Mouse (Mus musculus) spleen, adult 12 weeks (tissue): Measurements from ENCODE around the gene Serinc5.
"Not testable (repeated sequence)": the region's sequence is repeated elsewhere in the genome, so short reads cannot be mapped to it uniquely, and the experiment has no call there.

Source experiments
- DNase-seq: peaks from one replicate; pipeline ENCODE4 v3.0.0; 2022; ENCODE audit warnings: low spot score

Serinc5 gene

GRCm38 (mm10) chr13:92665008-92665407, 54.1 kb downstream of the Serinc5 start:
- no peak for DNase-seq

GRCm38 (mm10) chr13:92668214-92668985, 57.5 kb downstream of the Serinc5 start:
- DNase-seq, result no peak

GRCm38 (mm10) chr13:92671727-92672126, 60.8 kb downstream of the Serinc5 start:
- DNase-seq, result no peak

GRCm38 (mm10) chr13:92674676-92675075, 63.8 kb downstream of the Serinc5 start:
- no peak for DNase-seq

- no peak for DNase-seq
Observed at GRCm38 (mm10) chr13:92675308-92675707, 64.4 kb downstream of the Serinc5 start.

- no peak for DNase-seq
Observed at GRCm38 (mm10) chr13:92675897-92676584, 65.2 kb downstream of the Serinc5 start.

- DNase-seq, result no peak
Observed at GRCm38 (mm10) chr13:92677656-92678055, 66.8 kb downstream of the Serinc5 start.

GRCm38 (mm10) chr13:92679661-92680060, 68.8 kb downstream of the Serinc5 start:
- no peak for DNase-seq

GRCm38 (mm10) chr13:92681541-92681940, 70.7 kb downstream of the Serinc5 start:
- no peak for DNase-seq

- no peak for DNase-seq
Observed at GRCm38 (mm10) chr13:92682833-92683232, 71.9 kb downstream of the Serinc5 start.

- DNase-seq, result no peak
Observed at GRCm38 (mm10) chr13:92683464-92683863, 72.6 kb downstream of the Serinc5 start.

GRCm38 (mm10) chr13:92684310-92684709, 73.4 kb downstream of the Serinc5 start:
- no peak for DNase-seq

- no peak for DNase-seq
Observed at GRCm38 (mm10) chr13:92685273-92685672, 74.4 kb downstream of the Serinc5 start.

GRCm38 (mm10) chr13:92687151-92687550, 76.3 kb downstream of the Serinc5 start:
- not testable (repeated sequence) for DNase-seq

- DNase-seq, result no peak
Observed at GRCm38 (mm10) chr13:92689061-92689460, 78.2 kb downstream of the Serinc5 start.

GRCm38 (mm10) chr13:92693866-92694550, 83.1 kb downstream of the Serinc5 start:
- no peak for DNase-seq

GRCm38 (mm10) chr13:92696491-92696939, 85.6 kb downstream of the Serinc5 start:
- no peak for DNase-seq

GRCm38 (mm10) chr13:92697141-92697540, 86.2 kb downstream of the Serinc5 start:
- DNase-seq, result no peak

- no peak for DNase-seq
Observed at GRCm38 (mm10) chr13:92698781-92699180, 87.9 kb downstream of the Serinc5 start.

- no peak for DNase-seq
Observed at GRCm38 (mm10) chr13:92699395-92699794, 88.5 kb downstream of the Serinc5 start.

GRCm38 (mm10) chr13:92702035-92702434, 91.1 kb downstream of the Serinc5 start:
- no peak for DNase-seq

- DNase-seq, result no peak
Observed at GRCm38 (mm10) chr13:92703241-92704027, 92.5 kb downstream of the Serinc5 start.
